Mouse (Mus musculus) lung, postnatal 0 days (tissue): ENCODE data around the gene Ahsg.

Experiments used
- CTCF ChIP-seq: IDR thresholded peaks from 2 replicates; pipeline ENCODE4 v1.5.1; 2016; ENCODE audit warnings: antibody characterized with exemption, mild to moderate bottlenecking
- EP300 ChIP-seq: IDR thresholded peaks from 2 replicates; pipeline ENCODE4 v1.6.1; 2016; ENCODE audit warnings: antibody characterized with exemption, mild to moderate bottlenecking, control low read depth

DNA sequence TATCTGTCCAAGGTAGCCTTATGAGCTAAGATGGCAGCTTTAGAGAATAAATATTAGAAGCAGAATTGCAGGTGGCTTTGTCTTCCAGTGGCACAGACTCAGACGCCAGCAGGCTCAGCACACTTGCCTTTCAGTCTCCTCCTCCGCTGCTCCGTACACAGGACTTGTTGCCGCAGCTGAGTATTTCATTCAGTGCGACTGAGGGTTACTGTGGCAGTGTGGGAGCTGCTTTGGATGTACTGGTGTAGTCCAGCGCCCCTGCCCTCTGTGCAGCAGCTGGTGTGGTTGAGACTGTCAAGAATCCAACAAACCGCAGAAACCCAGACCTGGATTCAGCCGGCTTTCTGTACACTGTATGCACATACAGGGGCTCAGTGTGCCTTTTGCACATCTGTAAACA, 18.7 kb upstream of the Ahsg start:
- no peak for TF ChIP-seq CTCF
- TF ChIP-seq EP300 = no peak
